Comparison of ENCODE assay signal across 10 mouse cellular contexts in genomic region chr8:11396111-11396510, GRCm38 (mm10).
DNase-seq lines count a peak whose midpoint lies in the region; ATAC-seq lines count a peak whose summit lies in the region.
"Had no signal": no experiment of that assay in that cellular context is flagged by ENCODE, and none has a peak within 500 bp of the region (broad histone marks: within the 10 kb centered on the region; RNA-seq: fewer than 3 reads in every experiment).

No protein-coding gene starts in this region.

- peak; percentile 61 for DNase-seq in adrenal gland, postnatal 14 days
- no peak for DNase-seq in adrenal gland, postnatal 4 days (ENCODE audit: low spot score in 2 of 2)
- no peak for DNase-seq in kidney, adult 8-10 months
- DNase-seq in thymus, postnatal 4 days, result peak; percentile 19
- no peak for DNase-seq in thymus, postnatal 0 days (ENCODE audit: low spot score)
- DNase-seq in forebrain, embryonic 10.5 days (ENCODE audit: extremely low spot score, low spot score), result no peak
- DNase-seq: cerebellum, adult 11 months; forebrain, postnatal 0 days had no signal

- H3K27me3 ChIP-seq in kidney, embryonic 14.5 days (ENCODE audit: control insufficient read depth, insufficient read depth, low read length), result no peaks in the 10 kb centered on the region
- H3K27me3 ChIP-seq in stomach, embryonic 16.5 days (ENCODE audit: control insufficient read depth, insufficient read depth, low read length), result no peaks in the 10 kb centered on the region
- no peaks in the 10 kb centered on the region for H3K27me3 ChIP-seq in forebrain, embryonic 10.5 days (ENCODE audit: poor library complexity, severe bottlenecking)

- H3K9me3 ChIP-seq in kidney, embryonic 14.5 days (ENCODE audit: control insufficient read depth, low read length), result no peaks in the 10 kb centered on the region; the same call in 1 of the 2 replicates
- no peaks in the 10 kb centered on the region for H3K9me3 ChIP-seq in stomach, embryonic 16.5 days (replicated peaks; ENCODE audit: control insufficient read depth, low read length)
- no peaks in the 10 kb centered on the region for H3K9me3 ChIP-seq in forebrain, embryonic 10.5 days

- H3K9ac ChIP-seq in kidney, embryonic 14.5 days (ENCODE audit: low read depth, low read length), result no peak overlapping the region
- H3K9ac ChIP-seq in stomach, embryonic 16.5 days (ENCODE audit: low read length), result 0 out of 2 replicates have a peak overlapping the region, but pooled peaks have one; percentile 14
- H3K9ac ChIP-seq: forebrain, postnatal 0 days had no signal

- H3K4me3 ChIP-seq in kidney, embryonic 14.5 days (ENCODE audit: low read length), result no peak overlapping the region
- no peak overlapping the region for H3K4me3 ChIP-seq in stomach, embryonic 16.5 days (replicated peaks; ENCODE audit: low read length)
- H3K4me3 ChIP-seq in forebrain, embryonic 10.5 days, result no peak overlapping the region

- peaks cover 30% of the 10 kb centered on the region for H3K4me1 ChIP-seq in kidney, embryonic 14.5 days (ENCODE audit: control insufficient read depth, insufficient read depth, low read length)
- peaks cover 42% of the 10 kb centered on the region for H3K4me1 ChIP-seq in stomach, embryonic 16.5 days (ENCODE audit: control insufficient read depth, insufficient read depth, low read length)
- H3K4me1 ChIP-seq in forebrain, embryonic 10.5 days, result peaks cover 31% of the 10 kb centered on the region

- ATAC-seq in kidney, embryonic 14.5 days (ENCODE audit: low FRiP score, low TSS enrichment), result no peak
- ATAC-seq in stomach, embryonic 16.5 days (ENCODE audit: insufficient read depth, low FRiP score), result no peak
- ATAC-seq: forebrain, postnatal 0 days had no signal

- no peak overlapping the region for H3K4me2 ChIP-seq in kidney, embryonic 14.5 days (replicated peaks; ENCODE audit: low read depth, low read length)
- H3K4me2 ChIP-seq in stomach, embryonic 16.5 days (ENCODE audit: low read depth, low read length), result no peak overlapping the region

- H3K27ac ChIP-seq in kidney, embryonic 14.5 days (ENCODE audit: low read depth, low read length), result peak overlapping the region; percentile 8; the same call in 1 of the 2 replicates
- H3K27ac ChIP-seq in stomach, embryonic 16.5 days (ENCODE audit: low read length), result no peak overlapping the region; the same call in 1 of the 2 replicates
- no peak overlapping the region for H3K27ac ChIP-seq in forebrain, embryonic 10.5 days

- peaks cover 2% of the 10 kb centered on the region; the same call in 1 of the 2 replicates for H3K36me3 ChIP-seq in kidney, embryonic 14.5 days (ENCODE audit: control insufficient read depth, insufficient read depth, low read length)
- no peaks in the 10 kb centered on the region for H3K36me3 ChIP-seq in stomach, embryonic 16.5 days (ENCODE audit: control insufficient read depth, insufficient read depth, low read length)
- H3K36me3 ChIP-seq in forebrain, embryonic 10.5 days (replicated peaks), result peaks cover 5% of the 10 kb centered on the region

- 79% methylated on average over 7 of the region's 7 CpGs for WGBS in kidney, embryonic 14.5 days
- 53% methylated on average over 7 of the region's 7 CpGs for WGBS in stomach, embryonic 16.5 days
- WGBS in forebrain, embryonic 10.5 days, result 77% methylated on average over 7 of the region's 7 CpGs

Comparison
In these comparisons a context has a peak if more than half of its experiments do, and no peak if none do; other contexts are left out.
1. DNase-seq: peak in adrenal gland, postnatal 14 days (single experiment) and thymus, postnatal 4 days (single experiment); none in adrenal gland, postnatal 4 days (0 of 2), kidney, adult 8-10 months (0 of 2), thymus, postnatal 0 days (single experiment) and forebrain, embryonic 10.5 days (single experiment).